Mouse (Mus musculus) hindbrain, postnatal 0 days (tissue): ENCODE measurements around the gene Nipbl. TPM values are rescaled to one million over a fixed set of nuclear protein-coding genes. Genes with fewer than 3 reads are reported as not detected.
"Not testable (repeated sequence)": the region's sequence is repeated elsewhere in the genome, so short reads cannot be mapped to it uniquely, and the experiment has no call there.

Experiments used
- ATAC-seq: fragments of 200-750 bp; cut with Nextera tagmentation; 2 replicates; pipeline ENCODE4 v1.8.0; 2017; ENCODE audit warnings: mild to moderate bottlenecking, moderate TSS enrichment, moderate library complexity
- DNase-seq: peaks from one replicate; pipeline ENCODE4 v3.0.0-alpha.2; 2015; ENCODE audit warnings: low spot score
- H3K27ac ChIP-seq: fragments of 300-500 bp; sonication (generic); 2 replicates; pipeline ENCODE4 v1.5.1; 2014; ENCODE audit warnings: mild to moderate bottlenecking
- H3K27me3 ChIP-seq: fragments of 300-500 bp; sonication (generic); 2 replicates; pipeline ENCODE4 v1.6.1; 2014; ENCODE audit warnings: low read length, mixed read lengths; ENCODE audit not compliant: insufficient read depth
- H3K36me3 ChIP-seq: fragments of 300-500 bp; sonication (generic); 2 replicates; pipeline ENCODE4 v1.6.1; 2014; ENCODE audit warnings: low read length, mixed read lengths; ENCODE audit not compliant: insufficient read depth
- H3K4me1 ChIP-seq: fragments of 300-500 bp; sonication (generic); 2 replicates; pipeline ENCODE4 v1.6.1; 2014; ENCODE audit warnings: antibody characterized with exemption, low read length, mixed read lengths; ENCODE audit not compliant: insufficient read depth
- H3K4me2 ChIP-seq: fragments of 300-500 bp; sonication (generic); 2 replicates; pipeline ENCODE4 v1.6.1; 2014; ENCODE audit warnings: low read depth, mild to moderate bottlenecking, low read length, moderate library complexity, mixed read lengths
- H3K4me3 ChIP-seq: fragments of 300-500 bp; sonication (generic); 2 replicates; pipeline ENCODE4 v1.5.1; 2014; ENCODE audit warnings: low read length
- H3K9ac ChIP-seq: fragments of 300-500 bp; sonication (generic); replicated peaks from 2 replicates; pipeline ENCODE4 v1.6.1; 2014; ENCODE audit warnings: mild to moderate bottlenecking, low read length, moderate library complexity, mixed read lengths
- H3K9me3 ChIP-seq: fragments of 300-500 bp; sonication (generic); 2 replicates; pipeline ENCODE4 v1.6.1; 2016; ENCODE audit warnings: low read length, mixed read lengths
- CTCF ChIP-seq: IDR thresholded peaks from 2 replicates; pipeline ENCODE4 v1.5.1; 2016; ENCODE audit warnings: antibody characterized with exemption, control low read depth, low read depth
- WGBS: fragments of 180-500 bp; shearing (Covaris S2); extraction: QIAGEN DNeasy Blood & Tissue Kit; methylation state at CpG from one replicate; pipeline ENCODE4 v1.1.7; 2014; 5-methylcytosine and 5-hydroxymethylcytosine counted together
- polyA plus RNA-seq: library from polyadenylated mRNA; unstranded; fragments of >200 nt; fragmentation: Nextera tagmentation; extraction: Ambion mirVana; gene quantifications from 2 replicates; pipeline ENCODE4 v1.2.1, GENCODE M21; 2015
- total RNA-seq: library from RNA; depleted of rRNA; stranded (reverse); fragments of >200 nt; gene quantifications from 2 replicates; pipeline ENCODE4 v1.2.3, GENCODE M21; 2014

Gene Nipbl
- total and polyA plus RNA-seq, 2 experiments from 2014 or later, result 10.9 to 12.5 TPM

DNA sequence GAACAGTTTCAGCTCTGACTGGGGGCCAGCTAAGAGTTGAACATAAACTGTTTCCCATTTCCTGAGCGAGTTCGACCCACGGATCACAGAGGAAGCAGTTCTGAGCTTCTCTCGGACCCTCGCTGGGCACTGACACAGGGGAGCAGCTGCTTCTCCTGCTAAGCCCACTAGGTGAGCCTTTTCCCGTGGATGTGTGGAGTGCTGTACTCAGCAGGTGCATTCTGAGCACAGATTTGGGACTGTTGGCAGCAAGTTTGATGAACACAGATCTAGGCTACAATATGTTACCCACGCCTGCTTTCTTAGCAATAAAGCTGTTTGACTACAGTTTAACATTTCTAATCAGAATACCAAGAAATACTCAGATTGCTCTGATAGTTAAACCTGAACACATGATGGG lies 162.6 kb downstream of the Nipbl start:
- Histone ChIP-seq H3K4me2 (no peak overlapping the region), H3K9me3 (no peaks in the 10 kb centered on the region), H3K36me3 (no peaks in the 10 kb centered on the region), H3K27ac (no peak overlapping the region), H3K4me3 (no peak overlapping the region), H3K27me3 (no peaks in the 10 kb centered on the region), H3K9ac (no peak overlapping the region), H3K4me1 (no peaks in the 10 kb centered on the region)
- no peak for TF ChIP-seq CTCF
- no peak for DNase-seq
- WGBS, result 70% methylated on average over 7 of the region's 7 CpGs
- no peak for ATAC-seq

DNA sequence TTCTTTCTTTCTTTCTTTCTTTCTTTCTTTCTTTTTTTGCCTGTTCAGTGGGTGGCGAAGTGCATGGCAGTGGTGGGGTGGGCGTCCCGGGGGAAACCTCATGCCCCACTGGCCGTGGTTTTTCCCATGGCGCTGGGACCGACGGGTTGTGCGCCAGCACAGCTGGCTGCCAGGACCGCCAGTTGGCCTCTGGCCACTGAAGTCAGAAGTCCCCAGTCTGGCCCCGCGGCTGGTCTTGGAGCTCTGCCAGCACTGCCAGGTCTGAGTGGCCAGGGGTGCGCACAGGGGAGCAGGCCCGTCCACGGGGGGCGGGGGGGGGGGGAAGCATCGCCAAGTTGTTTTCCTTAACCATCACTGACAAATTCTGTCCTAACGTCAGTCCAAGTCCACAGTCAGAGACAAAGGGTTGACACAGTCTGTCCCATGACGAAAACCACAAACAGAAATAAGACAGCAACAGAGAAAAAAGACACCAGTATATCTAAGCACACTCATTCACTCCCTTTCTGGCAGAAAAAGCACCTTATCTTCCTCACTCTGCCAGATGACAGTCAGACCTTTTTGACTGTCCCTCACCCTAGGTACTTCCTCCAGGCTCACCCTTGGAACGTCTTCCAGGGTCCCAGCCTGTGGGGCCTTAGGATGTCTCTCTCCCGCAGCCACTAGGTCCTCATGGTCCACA lies 164.2 kb downstream of the Nipbl start:
- Histone ChIP-seq H3K9me3 (no peaks in the 10 kb centered on the region), H3K36me3 (no peaks in the 10 kb centered on the region), H3K27ac (no peak overlapping the region), H3K4me1 (no peaks in the 10 kb centered on the region), H3K27me3 (no peaks in the 10 kb centered on the region), H3K9ac (no peak overlapping the region), H3K4me2 (peak overlapping the region; percentile 61), H3K4me3 (peak overlapping the region; percentile 26)
- WGBS, result 41% methylated on average over 18 of the region's 20 CpGs
- no peak for TF ChIP-seq CTCF
- DNase-seq (peak; percentile 60), ATAC-seq (peak; percentile 84)

DNA sequence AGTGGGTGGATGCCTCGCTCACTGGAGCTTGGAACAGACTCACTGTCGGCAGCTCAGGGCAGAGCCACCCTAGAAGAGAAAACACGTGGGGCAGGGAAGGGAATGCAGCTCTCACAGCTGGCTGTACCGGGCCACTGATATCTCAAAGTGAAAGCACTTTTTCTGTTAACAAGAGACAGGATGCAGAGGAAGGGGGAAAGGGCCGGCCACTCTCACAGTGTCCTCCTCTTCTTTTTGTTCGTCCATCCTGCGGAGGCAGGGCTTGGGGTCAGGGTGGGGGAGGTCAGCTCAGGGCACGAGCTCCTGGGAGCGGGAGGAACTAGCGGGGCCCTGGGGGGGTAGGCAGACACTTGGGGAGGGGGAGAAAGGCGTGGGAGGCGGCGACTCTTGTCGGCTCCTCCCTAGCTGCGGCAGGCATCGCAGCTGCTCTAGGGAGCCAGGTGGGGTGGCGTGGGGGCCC lies 164.9 kb downstream of the Nipbl start:
- H3K4me2 ChIP-seq, result peak overlapping the region; percentile 61
- no peak overlapping the region for H3K27ac ChIP-seq
- H3K9ac ChIP-seq, result no peak overlapping the region
- peak overlapping the region; percentile 26 for H3K4me3 ChIP-seq
- no peaks in the 10 kb centered on the region for H3K9me3 ChIP-seq
- 20% methylated on average over 17 of the region's 17 CpGs for WGBS
- no peak for DNase-seq
- ATAC-seq, result peak; percentile 62; the same call in 1 of the 2 replicates
- H3K36me3 ChIP-seq, result no peaks in the 10 kb centered on the region
- no peaks in the 10 kb centered on the region for H3K27me3 ChIP-seq
- TF ChIP-seq CTCF, result no peak
- no peaks in the 10 kb centered on the region for H3K4me1 ChIP-seq

DNA sequence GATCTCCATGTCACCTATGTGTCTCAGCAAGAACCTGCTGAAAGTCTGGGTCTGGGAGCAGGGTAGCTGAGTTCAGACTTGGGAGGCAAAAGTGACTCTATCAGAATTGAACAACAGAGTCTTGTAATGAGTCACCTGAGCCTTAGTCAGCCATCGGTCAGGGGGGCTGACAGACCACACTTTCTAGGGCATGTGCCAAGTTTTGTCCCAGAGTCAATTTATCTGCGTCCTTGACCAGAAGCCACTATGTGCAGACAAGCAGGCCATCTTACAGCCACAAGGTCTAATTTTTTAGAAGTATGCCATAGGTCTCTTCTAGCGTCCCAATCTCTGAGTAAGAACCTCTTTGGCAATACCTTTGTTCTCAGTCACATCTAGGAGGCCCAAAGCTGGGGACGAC lies 166.3 kb downstream of the Nipbl start:
- H3K27me3 ChIP-seq, H3K9ac ChIP-seq, ATAC-seq, H3K4me3 ChIP-seq, H3K4me1 ChIP-seq, H3K4me2 ChIP-seq, H3K9me3 ChIP-seq, H3K36me3 ChIP-seq, DNase-seq, H3K27ac ChIP-seq: not testable (repeated sequence)
- WGBS, result 96% methylated on average over 4 of the region's 4 CpGs

DNA sequence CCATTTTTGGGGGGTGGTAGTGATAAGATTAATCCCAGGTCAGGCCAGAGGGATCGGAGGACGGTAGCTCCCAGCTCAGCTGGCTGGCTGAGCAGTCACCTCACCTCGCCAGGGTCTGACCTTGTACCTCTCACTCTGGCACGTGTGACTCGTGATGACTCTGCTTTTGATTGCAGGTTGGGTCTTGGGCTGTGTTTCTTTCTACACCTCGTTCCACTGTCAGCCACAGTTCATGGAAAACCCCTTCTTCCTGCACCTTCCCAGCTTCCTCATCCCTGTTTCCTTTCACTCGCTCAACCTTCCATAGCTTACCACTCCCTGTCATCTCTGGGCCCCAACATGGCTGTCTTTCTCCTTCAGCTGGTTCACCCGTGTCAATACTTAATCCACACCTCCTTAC lies 172.3 kb downstream of the Nipbl start:
- no peak for TF ChIP-seq CTCF
- H3K27me3 ChIP-seq, result no peaks in the 10 kb centered on the region
- no peak overlapping the region for H3K4me2 ChIP-seq
- H3K36me3 ChIP-seq, result peaks cover 49% of the 10 kb centered on the region
- H3K9ac ChIP-seq, result no peak overlapping the region
- no peak overlapping the region for H3K4me3 ChIP-seq
- 94% methylated on average over 8 of the region's 8 CpGs for WGBS
- no peaks in the 10 kb centered on the region for H3K9me3 ChIP-seq
- no peak overlapping the region for H3K27ac ChIP-seq
- ATAC-seq (no peak), DNase-seq (no peak)
- no peaks in the 10 kb centered on the region for H3K4me1 ChIP-seq

DNA sequence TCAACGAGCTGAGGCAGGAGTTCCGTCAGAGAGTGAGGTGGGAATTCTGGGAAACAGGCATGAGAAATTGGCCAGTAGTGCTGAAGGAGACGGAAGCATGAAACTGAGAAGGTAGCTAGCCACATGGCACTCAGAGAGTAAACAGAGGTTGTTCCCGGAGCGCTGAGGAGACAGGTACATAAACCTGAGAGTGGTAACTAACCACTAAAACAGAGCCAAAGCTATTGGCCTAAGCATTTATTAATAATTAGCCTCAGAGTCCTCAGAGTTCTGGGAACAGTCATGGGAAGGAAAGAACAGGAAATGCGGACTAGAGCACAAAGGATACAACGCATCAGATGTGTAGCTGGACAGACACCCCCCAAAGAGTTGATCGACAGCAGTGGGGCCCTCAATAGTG lies 176.0 kb downstream of the Nipbl start:
- no peak for ATAC-seq
- 92% methylated on average over 8 of the region's 8 CpGs for WGBS
- no peak for TF ChIP-seq CTCF

DNA sequence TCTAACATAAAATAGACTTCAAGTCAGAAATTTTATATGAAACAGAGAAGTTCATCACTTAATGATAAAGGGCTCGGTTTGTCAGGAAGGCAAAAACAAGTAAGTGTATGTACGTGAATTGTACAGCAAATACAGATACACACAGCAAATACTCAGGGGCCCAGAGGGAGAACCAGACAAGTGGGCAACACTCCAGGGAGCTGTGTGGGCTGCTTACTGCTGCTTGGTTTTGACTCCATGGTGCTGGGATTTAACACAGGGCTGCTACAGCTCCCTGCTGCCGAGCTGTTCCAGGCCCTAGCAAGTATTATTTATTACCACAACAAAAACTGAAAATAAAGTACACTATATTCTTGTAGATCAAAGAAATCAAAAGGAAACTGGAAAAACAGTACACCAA lies 177.1 kb downstream of the Nipbl start:
- Histone ChIP-seq H3K9me3 (no peaks in the 10 kb centered on the region), H3K4me2 (no peak overlapping the region), H3K9ac (no peak overlapping the region), H3K4me3 (no peak overlapping the region), H3K4me1 (no peaks in the 10 kb centered on the region), H3K36me3 (peaks cover 77% of the 10 kb centered on the region), H3K27ac (no peak overlapping the region), H3K27me3 (no peaks in the 10 kb centered on the region)
- DNase-seq (no peak), ATAC-seq (no peak)
- WGBS, result 93% methylated on average over 3 of the region's 3 CpGs
- TF ChIP-seq CTCF, result no peak

More for the DNA sequence above, 176.0 kb downstream of the Nipbl start:
- no peak for DNase-seq
- Histone ChIP-seq H3K4me3 (no peak overlapping the region), H3K36me3 (peaks cover 70% of the 10 kb centered on the region), H3K9me3 (no peaks in the 10 kb centered on the region), H3K27me3 (no peaks in the 10 kb centered on the region), H3K4me2 (no peak overlapping the region), H3K4me1 (no peaks in the 10 kb centered on the region), H3K9ac (no peak overlapping the region), H3K27ac (no peak overlapping the region)
